Mouse (Mus musculus) stomach, embryonic 15.5 days (tissue): Measurements from ENCODE around the gene Tmem192. TPM values are rescaled to one million over a fixed set of nuclear protein-coding genes. Genes with fewer than 3 reads are reported as not detected.
A peak's percentile ranks its signal among the peaks of the same experiment; 100 is the strongest.

Source experiments
- ATAC-seq: fragments of 200-750 bp; cut with Nextera tagmentation; 2 replicates; pipeline ENCODE4 v1.8.0; 2017; ENCODE audit warnings: low read depth, moderate number of reproducible peaks, moderate TSS enrichment; ENCODE audit not compliant: insufficient read depth, low FRiP score
- H3K27ac ChIP-seq: fragments of 300-500 bp; sonication (generic); 2 replicates; pipeline ENCODE4 v1.5.1; 2015; ENCODE audit warnings: mild to moderate bottlenecking, inconsistent platforms
- H3K27me3 ChIP-seq: fragments of 300-500 bp; sonication (generic); replicated peaks from 2 replicates; pipeline ENCODE4 v1.6.1; 2015; ENCODE audit warnings: inconsistent platforms
- H3K36me3 ChIP-seq: fragments of 300-500 bp; sonication (generic); 2 replicates; pipeline ENCODE4 v1.6.1; 2015; ENCODE audit warnings: inconsistent platforms
- H3K4me1 ChIP-seq: fragments of 300-500 bp; sonication (generic); 2 replicates; pipeline ENCODE4 v1.6.1; 2015; ENCODE audit warnings: inconsistent platforms
- H3K4me2 ChIP-seq: fragments of 300-500 bp; sonication (generic); 2 replicates; pipeline ENCODE4 v1.6.1; 2015; ENCODE audit warnings: mild to moderate bottlenecking, inconsistent platforms
- H3K4me3 ChIP-seq: fragments of 300-500 bp; sonication (generic); replicated peaks from 2 replicates; pipeline ENCODE4 v1.5.1; 2015; ENCODE audit warnings: inconsistent platforms
- H3K9ac ChIP-seq: fragments of 300-500 bp; sonication (generic); 2 replicates; pipeline ENCODE4 v1.6.1; 2015; ENCODE audit warnings: inconsistent platforms
- H3K9me3 ChIP-seq: fragments of 300-500 bp; sonication (generic); 2 replicates; pipeline ENCODE4 v1.6.1; 2016; ENCODE audit warnings: inconsistent platforms
- WGBS: fragments of 180-500 bp; shearing (Covaris S2); methylation state at CpG from one replicate; pipeline ENCODE4 v1.1.7; 2015; 5-methylcytosine and 5-hydroxymethylcytosine counted together
- polyA plus RNA-seq: library from polyadenylated mRNA; unstranded; fragments of >200 nt; fragmentation: Nextera tagmentation; extraction: Ambion mirVana; gene quantifications from 2 replicates; pipeline ENCODE4 v1.2.1, GENCODE M21; 2015

Tmem192 gene
- polyA plus RNA-seq, 1 experiment from 2014 or later = 32.1 TPM

DNA sequence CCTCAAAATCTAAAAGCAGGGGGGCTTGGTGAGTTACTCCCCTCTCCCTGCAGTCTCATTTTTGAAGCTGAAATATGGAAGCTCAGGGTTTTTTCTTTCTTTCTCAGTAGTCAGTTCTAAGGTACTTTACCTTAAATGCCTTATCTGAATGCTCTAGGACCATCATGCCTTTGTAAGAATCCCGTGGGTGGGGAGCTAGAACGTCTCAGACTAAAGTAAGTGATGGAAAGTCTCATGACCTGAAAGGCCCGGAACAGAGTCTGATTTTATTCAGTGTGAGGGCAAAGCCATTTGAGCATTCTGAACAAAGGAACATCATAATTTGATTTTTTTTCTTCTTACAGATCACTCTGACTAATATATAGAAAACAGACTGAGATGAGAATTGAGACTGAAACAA is 12.0 kb upstream of the Tmem192 start:
- 74% methylated on average over 3 of the region's 3 CpGs for WGBS
- no peak for ATAC-seq
- Histone ChIP-seq H3K4me1 (0 out of 2 replicates have a peak, but pooled peaks cover 4% of the 10 kb centered on the region), H3K9ac (no peak overlapping the region), H3K9me3 (no peaks in the 10 kb centered on the region), H3K4me2 (no peak overlapping the region), H3K27me3 (no peaks in the 10 kb centered on the region), H3K36me3 (no peaks in the 10 kb centered on the region), H3K27ac (no peak overlapping the region), H3K4me3 (no peak overlapping the region)

DNA sequence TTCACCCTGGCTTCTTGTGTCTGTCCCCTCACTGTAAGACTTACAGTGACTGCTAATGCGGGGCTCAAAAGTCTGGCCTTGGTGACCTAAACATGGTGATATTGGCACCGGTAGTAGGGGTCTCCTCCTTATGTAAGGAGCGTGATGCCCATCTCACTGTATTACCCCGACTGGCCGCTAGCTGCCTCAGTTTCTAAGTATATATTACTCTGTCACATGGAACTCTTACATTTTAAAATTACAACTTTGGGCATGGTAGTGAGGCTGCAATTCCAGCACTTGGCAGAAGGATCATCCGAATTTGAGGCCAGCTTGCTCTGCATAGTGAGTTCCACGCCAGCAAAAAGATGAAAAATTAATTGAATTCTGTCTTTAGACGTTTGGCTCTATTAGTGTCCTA is 6.0 kb upstream of the Tmem192 start:
- Histone ChIP-seq H3K4me3 (no peak overlapping the region), H3K4me2 (no peak overlapping the region), H3K36me3 (no peaks in the 10 kb centered on the region), H3K4me1 (peaks cover 6% of the 10 kb centered on the region; the same call in 1 of the 2 replicates), H3K9me3 (no peaks in the 10 kb centered on the region), H3K27me3 (no peaks in the 10 kb centered on the region), H3K9ac (no peak overlapping the region), H3K27ac (no peak overlapping the region)
- no peak for ATAC-seq
- WGBS = 75% methylated on average over 8 of the region's 8 CpGs

DNA sequence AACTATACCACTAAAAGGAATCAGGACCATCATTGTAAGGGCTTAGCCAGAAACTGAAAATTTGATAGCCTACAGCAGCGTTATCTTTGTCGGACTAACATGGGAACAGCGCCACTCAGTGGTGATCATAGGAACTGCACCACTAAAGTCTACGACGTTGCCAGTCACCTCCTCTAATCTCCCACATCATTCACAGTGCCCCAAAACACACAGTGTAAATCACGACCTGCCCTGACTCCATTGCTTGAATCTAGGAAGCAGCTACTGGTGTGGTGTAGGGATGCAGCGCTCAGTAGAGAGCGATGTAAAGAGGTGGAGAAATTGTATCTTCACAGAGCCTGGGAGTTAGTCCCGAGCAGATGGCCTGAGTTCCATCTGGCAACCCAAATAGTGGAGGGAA is 5.5 kb upstream of the Tmem192 start:
- no peaks in the 10 kb centered on the region for H3K9me3 ChIP-seq
- H3K4me1 ChIP-seq = peaks cover 6% of the 10 kb centered on the region; the same call in 1 of the 2 replicates
- no peak overlapping the region for H3K4me3 ChIP-seq
- H3K27me3 ChIP-seq = no peaks in the 10 kb centered on the region
- ATAC-seq = 0 out of 2 replicates have a peak, but pooled peaks have one; percentile 20
- WGBS = 12% methylated on average over 9 of the region's 9 CpGs
- H3K4me2 ChIP-seq = no peak overlapping the region
- H3K9ac ChIP-seq = no peak overlapping the region
- H3K27ac ChIP-seq = no peak overlapping the region
- H3K36me3 ChIP-seq = no peaks in the 10 kb centered on the region

DNA sequence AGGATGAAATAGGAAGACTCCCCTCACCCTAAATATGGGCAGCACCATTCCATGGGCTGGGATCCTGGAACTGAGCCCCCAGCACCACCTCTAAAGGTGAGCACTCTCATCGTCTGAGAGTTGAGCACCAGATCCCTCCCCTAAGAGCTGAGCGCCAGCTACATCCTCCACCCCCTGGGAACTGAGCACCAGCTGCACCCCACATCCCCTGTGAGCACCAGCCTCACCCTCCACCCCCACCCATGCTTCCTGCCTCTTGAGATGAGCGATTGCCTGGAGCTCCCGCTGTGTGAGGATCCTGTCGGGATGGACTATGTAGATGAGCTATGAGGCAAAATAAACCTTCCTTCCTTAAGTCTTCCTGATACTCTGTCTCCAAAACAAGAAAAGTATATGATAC is 4.0 kb upstream of the Tmem192 start:
- H3K9me3 ChIP-seq = no peaks in the 10 kb centered on the region
- H3K9ac ChIP-seq = no peak overlapping the region
- no peaks in the 10 kb centered on the region for H3K36me3 ChIP-seq
- no peak overlapping the region for H3K4me3 ChIP-seq
- ATAC-seq = no peak
- WGBS = 30% methylated on average over 5 of the region's 5 CpGs
- H3K4me1 ChIP-seq = peaks cover 2% of the 10 kb centered on the region; the same call in 1 of the 2 replicates
- no peaks in the 10 kb centered on the region for H3K27me3 ChIP-seq
- H3K4me2 ChIP-seq = no peak overlapping the region
- H3K27ac ChIP-seq = no peak overlapping the region

DNA sequence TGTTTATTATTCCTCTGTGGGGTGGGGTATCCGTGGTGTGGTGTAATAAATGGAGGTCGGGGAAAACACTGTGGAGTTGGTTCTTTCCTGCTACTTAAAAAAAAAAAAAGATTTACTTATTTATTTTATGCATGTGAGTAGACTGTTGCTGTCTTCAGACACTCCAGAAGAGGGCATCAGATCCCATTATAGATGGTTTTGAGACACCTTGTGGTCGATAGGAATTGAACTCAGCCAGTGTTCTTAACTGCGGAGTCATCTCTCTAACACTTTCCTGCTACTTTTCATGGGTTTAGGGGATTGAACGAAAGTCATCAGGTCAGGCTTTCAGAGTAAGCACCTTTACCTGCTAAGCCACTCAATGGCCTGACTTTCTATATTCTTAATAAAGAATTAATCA is 2.2 kb upstream of the Tmem192 start:
- ATAC-seq = no peak
- no peak overlapping the region for H3K4me3 ChIP-seq
- WGBS = 21% methylated on average over 5 of the region's 5 CpGs
- H3K9me3 ChIP-seq = no peaks in the 10 kb centered on the region
- no peak overlapping the region for H3K9ac ChIP-seq
- H3K4me2 ChIP-seq = no peak overlapping the region
- peaks cover 2% of the 10 kb centered on the region; the same call in 1 of the 2 replicates for H3K4me1 ChIP-seq
- no peaks in the 10 kb centered on the region for H3K27me3 ChIP-seq
- no peaks in the 10 kb centered on the region for H3K36me3 ChIP-seq
- no peak overlapping the region for H3K27ac ChIP-seq

DNA sequence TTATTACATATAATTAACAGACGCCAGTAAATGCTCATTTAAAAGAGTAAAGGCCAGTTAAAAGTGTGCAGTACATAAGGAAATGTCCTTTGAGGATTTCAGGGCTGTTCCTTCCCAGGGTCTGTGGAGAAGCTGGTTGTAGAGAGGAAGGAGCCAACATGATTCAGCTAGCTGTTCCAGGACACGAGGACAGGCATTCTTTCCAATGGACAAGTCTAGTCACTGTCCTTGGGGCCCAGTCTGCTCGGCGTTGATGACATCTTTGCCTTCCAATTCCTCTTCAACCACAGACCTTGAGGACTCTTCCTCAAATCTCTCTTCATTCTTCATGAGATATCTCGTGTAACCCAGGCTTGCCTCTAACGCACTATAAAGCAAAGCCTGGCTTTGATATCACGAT is 1.4 kb upstream of the Tmem192 start:
- Histone ChIP-seq H3K36me3 (no peaks in the 10 kb centered on the region), H3K9me3 (no peaks in the 10 kb centered on the region), H3K4me3 (no peak overlapping the region), H3K27me3 (no peaks in the 10 kb centered on the region), H3K4me1 (peaks cover 2% of the 10 kb centered on the region; the same call in 1 of the 2 replicates), H3K4me2 (no peak overlapping the region), H3K9ac (no peak overlapping the region), H3K27ac (no peak overlapping the region)
- no peak for ATAC-seq
- WGBS = 75% methylated on average over 7 of the region's 7 CpGs

DNA sequence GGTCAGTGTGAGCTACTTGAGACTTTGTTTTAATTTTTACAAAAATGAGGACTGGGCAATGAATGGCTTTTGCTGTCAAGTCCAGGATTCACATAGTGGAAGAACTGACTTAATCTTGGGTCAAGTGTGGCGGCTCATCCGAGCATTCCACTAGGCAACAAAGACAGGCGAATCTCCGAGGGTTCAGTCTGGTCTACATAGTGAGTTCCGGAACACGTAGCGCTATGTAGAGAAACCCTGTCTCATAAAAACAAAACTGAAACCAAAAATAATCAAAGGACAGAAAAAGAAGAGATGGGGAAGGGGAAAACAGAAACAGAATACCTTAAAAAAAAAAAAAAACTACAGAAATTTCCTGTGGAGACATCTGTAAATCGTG is 555 bp upstream of the Tmem192 start:
- H3K4me1 ChIP-seq = peaks cover 2% of the 10 kb centered on the region; the same call in 1 of the 2 replicates
- no peak for ATAC-seq
- peak overlapping the region; percentile 68 for H3K4me2 ChIP-seq
- H3K27me3 ChIP-seq = no peaks in the 10 kb centered on the region
- no peaks in the 10 kb centered on the region for H3K9me3 ChIP-seq
- no peak overlapping the region for H3K27ac ChIP-seq
- WGBS = 47% methylated on average over 8 of the region's 8 CpGs
- H3K4me3 ChIP-seq = peak overlapping the region; percentile 18; the same call in 1 of the 2 replicates
- no peaks in the 10 kb centered on the region for H3K36me3 ChIP-seq
- no peak overlapping the region for H3K9ac ChIP-seq

DNA sequence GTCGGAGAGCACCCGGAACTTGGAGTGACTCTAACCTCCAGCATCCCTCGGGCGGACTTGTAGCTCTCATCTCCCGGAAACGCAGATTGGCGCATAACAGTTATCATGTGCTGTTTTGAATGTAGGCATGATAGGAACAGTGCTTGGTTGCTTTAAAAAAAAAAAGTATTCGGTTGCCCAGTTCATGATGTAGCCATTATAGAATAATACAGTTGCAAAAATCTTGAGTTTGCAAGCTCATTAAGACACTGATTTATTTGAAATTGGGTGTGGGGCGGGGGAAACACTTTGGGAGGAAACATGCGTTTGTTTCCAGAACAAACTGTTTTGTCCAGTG is 681 bp downstream of the Tmem192 start:
- 11% methylated on average over 10 of the region's 10 CpGs for WGBS
- no peaks in the 10 kb centered on the region for H3K9me3 ChIP-seq
- peak overlapping the region; percentile 66 for H3K9ac ChIP-seq
- ATAC-seq = no peak
- H3K36me3 ChIP-seq = no peaks in the 10 kb centered on the region
- peak overlapping the region; percentile 68 for H3K4me2 ChIP-seq
- H3K4me3 ChIP-seq = peak overlapping the region; percentile 88
- peak overlapping the region; percentile 80 for H3K27ac ChIP-seq
- no peaks in the 10 kb centered on the region; the same call in 1 of the 2 replicates for H3K4me1 ChIP-seq
- no peaks in the 10 kb centered on the region for H3K27me3 ChIP-seq

DNA sequence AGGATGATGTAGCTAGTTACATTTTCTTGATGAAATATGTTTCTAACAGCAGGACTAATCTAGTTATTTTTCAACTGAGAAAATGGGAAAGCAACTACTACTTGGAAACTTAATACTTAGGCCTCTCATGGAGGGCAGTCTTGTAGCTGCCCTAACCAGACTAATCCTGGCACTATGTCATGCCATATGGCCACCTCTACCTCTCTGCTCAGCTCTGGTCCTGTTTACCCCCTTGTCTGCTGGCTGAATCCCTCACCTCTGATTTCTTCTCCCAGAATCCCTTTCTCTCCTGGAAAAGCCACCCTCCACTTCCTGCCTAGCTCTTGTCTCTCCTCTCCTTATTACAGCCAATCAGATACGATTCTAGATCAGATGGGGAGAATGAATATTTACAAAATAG is 1.4 kb downstream of the Tmem192 start:
- ATAC-seq = no peak
- Histone ChIP-seq H3K4me3 (no peak overlapping the region), H3K27me3 (no peaks in the 10 kb centered on the region), H3K27ac (no peak overlapping the region), H3K4me2 (no peak overlapping the region), H3K9ac (no peak overlapping the region), H3K9me3 (no peaks in the 10 kb centered on the region), H3K4me1 (no peaks in the 10 kb centered on the region; the same call in 1 of the 2 replicates), H3K36me3 (no peaks in the 10 kb centered on the region)
- WGBS = 83% methylated on average over 1 of the region's 1 CpGs

DNA sequence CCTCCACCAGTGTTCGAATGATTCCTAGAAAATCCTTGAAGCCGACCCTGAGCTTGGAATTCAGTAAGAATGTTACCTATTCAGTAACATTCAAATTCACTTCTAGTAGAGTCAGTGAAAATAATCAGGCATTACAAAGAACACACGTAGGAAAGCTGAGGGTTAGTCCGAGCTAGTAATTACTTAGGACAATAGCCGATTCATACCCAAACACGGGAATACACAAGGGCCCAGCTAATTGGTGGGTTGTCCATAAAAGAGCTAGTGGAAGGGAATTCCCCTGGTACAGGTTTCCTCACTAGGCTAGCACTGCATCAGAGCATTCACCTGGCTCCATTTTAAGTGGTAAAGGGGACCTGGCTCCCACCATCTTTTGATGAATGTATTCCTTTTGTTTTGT is 5.1 kb downstream of the Tmem192 start:
- no peaks in the 10 kb centered on the region for H3K9me3 ChIP-seq
- H3K4me1 ChIP-seq = no peaks in the 10 kb centered on the region; the same call in 1 of the 2 replicates
- no peak overlapping the region for H3K4me2 ChIP-seq
- no peaks in the 10 kb centered on the region for H3K36me3 ChIP-seq
- ATAC-seq = no peak
- H3K4me3 ChIP-seq = no peak overlapping the region
- H3K27me3 ChIP-seq = no peaks in the 10 kb centered on the region
- no peak overlapping the region for H3K27ac ChIP-seq
- no peak overlapping the region for H3K9ac ChIP-seq
- 85% methylated on average over 6 of the region's 6 CpGs for WGBS

DNA sequence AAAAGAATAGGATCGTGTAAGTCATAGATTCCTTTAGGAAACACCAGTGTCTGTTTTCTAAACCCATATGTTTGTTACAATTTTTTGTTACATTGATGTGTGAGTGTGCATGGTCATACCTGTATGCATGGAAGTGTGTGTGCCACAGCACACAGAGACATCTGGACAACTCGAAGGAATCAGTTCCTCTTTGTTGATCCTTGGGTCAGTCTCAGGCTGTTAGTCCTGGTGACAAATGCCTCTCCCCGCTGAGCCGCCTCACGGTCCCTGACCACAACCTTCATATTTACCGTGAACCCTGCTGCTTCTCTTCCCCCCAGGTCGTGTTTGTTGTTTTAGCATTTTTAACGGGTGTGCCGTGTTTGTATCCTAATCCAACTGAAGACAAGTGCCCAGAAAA is 12.0 kb downstream of the Tmem192 start:
- Histone ChIP-seq H3K4me1 (no peaks in the 10 kb centered on the region), H3K4me3 (no peak overlapping the region), H3K36me3 (peaks cover 5% of the 10 kb centered on the region; the same call in 1 of the 2 replicates), H3K4me2 (no peak overlapping the region), H3K9me3 (no peaks in the 10 kb centered on the region), H3K27ac (no peak overlapping the region), H3K27me3 (no peaks in the 10 kb centered on the region), H3K9ac (no peak overlapping the region)
- no peak for ATAC-seq
- 83% methylated on average over 9 of the region's 9 CpGs for WGBS

DNA sequence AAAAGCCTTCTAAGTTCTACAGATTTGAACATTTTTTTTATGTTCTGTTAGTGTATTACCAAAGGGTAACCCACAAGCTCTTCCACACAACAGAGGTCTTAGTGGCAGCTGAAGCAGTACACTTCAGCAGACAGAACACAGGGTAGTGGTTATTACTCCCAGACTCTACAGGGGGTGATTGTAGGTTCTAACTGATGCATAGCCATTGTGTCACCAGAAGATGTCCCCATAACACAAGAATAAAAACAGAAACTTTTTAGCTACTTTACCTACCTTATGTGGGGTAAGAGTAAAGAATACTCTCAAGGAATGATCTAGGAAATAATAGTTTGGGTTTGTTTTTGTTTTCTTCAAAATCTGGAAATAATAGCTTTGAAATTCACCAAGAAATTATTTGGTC is 15.9 kb downstream of the Tmem192 start:
- Histone ChIP-seq H3K4me3 (no peak overlapping the region), H3K4me1 (no peaks in the 10 kb centered on the region), H3K4me2 (no peak overlapping the region), H3K27me3 (no peaks in the 10 kb centered on the region), H3K27ac (no peak overlapping the region), H3K9ac (no peak overlapping the region), H3K36me3 (peaks cover 9% of the 10 kb centered on the region; the same call in 1 of the 2 replicates), H3K9me3 (no peaks in the 10 kb centered on the region)
- no peak for ATAC-seq
